Mouse (Mus musculus): ENCODE measurements at regions not wholly inside any gene's neighbourhood (a gene's known extent, or its start where the extent isn't known, plus 50 kb on each side); places are given as distances from the start of the nearest gene placed in this dataset.

- no peak for DNase-seq
Observed at GRCm38 (mm10) chr2:131801212-131801611, 58.3 kb downstream of the Erv3 start.

- DNase-seq: no peak
Observed at GRCm38 (mm10) chr2:131800126-131800894, 59.2 kb downstream of the Erv3 start.

- DNase-seq: no peak
Observed at GRCm38 (mm10) chr2:131799486-131799885, 60.1 kb downstream of the Erv3 start.

- DNase-seq: no peak
Observed at GRCm38 (mm10) chr2:131797001-131797693, 62.4 kb downstream of the Erv3 start.

GRCm38 (mm10) chr2:131775381-131775780 lies 84.2 kb downstream of the Erv3 start:
- DNase-seq: no peak

- DNase-seq: no peak
Observed at GRCm38 (mm10) chr2:131773691-131774090, 85.9 kb downstream of the Erv3 start.

GRCm38 (mm10) chr2:131772163-131772562 lies 87.4 kb downstream of the Erv3 start:
- DNase-seq: no peak

DNA sequence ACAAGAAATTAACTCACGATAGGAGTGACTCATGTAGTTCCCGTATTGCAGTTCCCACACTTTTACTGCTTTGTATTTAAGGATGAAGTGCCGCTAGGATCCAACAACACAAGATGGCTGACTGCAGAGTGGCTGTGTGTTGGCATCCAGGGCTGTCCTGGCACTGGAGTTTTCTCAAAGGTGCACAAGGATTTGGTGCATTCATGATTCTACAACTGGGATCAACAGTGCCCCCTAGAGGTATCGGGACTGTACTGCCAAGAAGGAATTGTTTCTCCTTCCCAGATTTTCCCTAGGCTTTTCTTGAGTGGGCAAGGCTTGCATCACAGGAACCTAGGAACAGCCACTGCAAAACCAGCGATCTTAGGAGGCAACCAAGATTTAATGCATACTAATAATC lies 88.7 kb downstream of the Erv3 start:
- peak; percentile 7 for DNase-seq

DNA sequence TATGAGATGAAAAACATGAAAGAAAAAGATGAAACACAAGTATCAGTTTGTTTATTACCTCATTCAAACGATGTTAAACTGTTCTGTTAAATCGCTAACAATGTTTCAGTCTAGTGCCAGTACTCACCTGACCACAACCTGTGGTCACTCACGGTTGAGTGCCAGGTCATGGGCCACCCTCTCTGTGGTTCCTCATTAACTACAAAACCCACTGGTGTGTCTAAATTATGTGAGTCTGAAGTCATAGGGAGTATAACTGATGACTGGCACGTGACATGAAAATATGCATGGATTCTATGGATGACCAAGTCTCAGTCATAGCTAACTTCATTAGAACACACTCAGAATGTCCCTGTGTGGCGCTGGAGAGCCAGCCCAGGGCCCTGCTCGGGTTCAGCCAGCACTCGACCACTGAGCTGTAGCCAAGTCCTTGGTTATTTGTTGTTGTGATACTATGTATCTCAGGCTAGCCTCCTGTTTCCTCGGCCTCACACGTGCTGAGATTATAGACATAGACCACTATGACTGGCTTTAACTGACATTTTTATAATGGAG lies 89.8 kb downstream of the Erv3 start:
- no peak for DNase-seq

GRCm38 (mm10) chr2:131766500-131766899 lies 93.0 kb downstream of the Erv3 start:
- no peak for DNase-seq

GRCm38 (mm10) chr2:131761507-131761906 lies 98.0 kb downstream of the Erv3 start:
- DNase-seq: no peak

- DNase-seq: no peak
Observed at GRCm38 (mm10) chr2:131757183-131757903, 102.2 kb downstream of the Erv3 start.

GRCm38 (mm10) chr2:131755107-131755506 lies 104.4 kb downstream of the Erv3 start:
- DNase-seq: no peak

- DNase-seq: no peak
Observed at GRCm38 (mm10) chr2:131753436-131753835, 106.1 kb downstream of the Erv3 start.

- DNase-seq: no peak
Observed at GRCm38 (mm10) chr2:131750679-131751078, 108.9 kb downstream of the Erv3 start.

- DNase-seq: no peak
Observed at GRCm38 (mm10) chr2:131750206-131750605, 109.3 kb downstream of the Erv3 start.

- DNase-seq: no peak
Observed at GRCm38 (mm10) chr2:131749746-131750145, 109.8 kb downstream of the Erv3 start.

- no peak for DNase-seq
Observed at GRCm38 (mm10) chr2:131748791-131749190, 110.8 kb downstream of the Erv3 start.

DNA sequence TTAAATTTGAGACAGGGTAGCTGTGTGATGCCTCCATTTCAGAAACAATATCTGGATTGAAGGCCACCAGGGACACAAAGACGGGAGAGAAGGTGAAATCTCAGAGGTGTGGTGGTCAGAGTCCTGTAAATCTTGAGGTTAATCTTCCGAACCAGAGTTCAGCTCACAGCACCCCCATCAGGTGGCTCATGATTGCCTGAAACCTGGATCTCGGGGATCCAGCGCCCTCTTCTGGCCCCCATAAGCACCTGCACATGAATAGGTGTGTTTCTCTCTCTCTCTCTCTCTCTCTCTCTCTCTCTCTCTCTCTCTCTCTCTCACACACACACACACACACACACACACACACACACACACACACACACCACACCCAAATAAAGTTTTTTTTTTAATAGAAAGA lies 111.8 kb downstream of the Erv3 start:
- no peak for DNase-seq

DNA sequence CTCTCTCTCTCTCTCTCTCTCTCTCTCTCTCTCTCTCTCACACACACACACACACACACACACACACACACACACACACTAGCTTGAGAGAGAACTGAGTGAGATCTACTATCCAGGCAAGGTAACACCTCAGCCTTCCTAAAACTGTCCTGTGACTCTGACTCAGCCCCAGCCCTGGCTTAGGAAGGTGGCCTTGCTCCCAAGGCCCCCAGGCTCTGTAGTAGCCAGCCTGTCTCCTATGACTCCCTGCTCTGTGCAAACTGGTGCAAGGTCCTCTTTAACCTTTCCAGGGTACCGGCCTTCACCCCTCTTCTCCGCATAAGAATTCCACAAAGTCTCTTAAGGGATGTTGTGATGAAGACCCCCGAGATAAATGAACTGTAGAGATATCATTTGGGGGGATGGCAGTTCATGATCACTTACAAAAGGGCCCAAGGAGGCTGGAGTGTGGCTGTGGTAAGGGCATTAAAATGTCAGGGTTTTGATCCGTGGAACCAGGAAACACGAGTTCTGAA lies 114.1 kb downstream of the Erv3 start:
- no peak for DNase-seq

DNA sequence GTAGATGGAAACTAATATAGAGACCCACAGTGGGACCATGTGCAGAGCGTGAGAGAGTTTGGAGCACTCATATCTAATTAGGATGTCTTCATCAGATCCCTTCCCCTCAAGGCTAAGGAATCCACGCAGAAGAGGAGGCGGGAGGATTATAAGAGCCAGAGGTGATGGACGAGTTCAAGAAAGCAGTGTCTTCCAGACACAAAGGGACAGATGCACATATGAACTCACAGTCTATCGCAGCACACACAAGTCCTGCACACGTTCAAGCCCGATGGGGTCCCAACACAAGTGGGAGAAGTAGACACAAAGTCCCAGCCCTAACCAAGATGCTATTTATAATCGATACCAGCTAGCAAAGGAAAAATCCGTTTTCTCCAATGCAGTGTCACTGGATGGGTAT lies 114.6 kb downstream of the Erv3 start:
- DNase-seq: no peak

- no peak for DNase-seq
Observed at GRCm38 (mm10) chr2:131740456-131740855, 119.1 kb downstream of the Erv3 start.

DNA sequence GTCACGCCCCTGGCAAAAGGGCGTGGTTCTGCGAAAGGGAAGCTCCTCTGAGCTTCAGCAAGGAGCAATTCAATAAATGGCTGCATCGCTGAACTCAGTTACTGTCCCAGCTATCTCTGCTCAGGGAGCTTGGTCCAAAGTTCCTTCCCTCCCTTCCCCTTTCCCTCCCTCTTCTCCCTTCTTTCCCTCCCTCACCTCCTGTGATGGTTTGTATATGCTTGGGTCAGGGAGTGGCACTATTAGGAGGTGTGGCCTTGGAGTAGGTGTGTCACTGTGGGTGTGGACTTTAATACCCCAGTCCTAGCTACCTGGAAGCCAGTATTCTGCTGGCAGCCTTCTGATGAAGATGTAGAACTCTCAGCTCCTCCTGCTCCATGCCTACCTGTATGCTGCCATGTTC lies 120.5 kb downstream of the Erv3 start:
- DNase-seq: no peak
